Mouse (Mus musculus): ENCODE measurements around the gene Gm49661.

Gene Gm49661

GRCm38 (mm10) chr8:84934860-84935259, 34.4 kb downstream of the Gm49661 start:
- peak; percentile 76 to 79 for DNase-seq (ENCODE audit: low spot score in 2 of 2)

- DNase-seq (ENCODE audit: low spot score in 2 of 2) = peak in 1 of 2 experiments; percentile 42
Observed at GRCm38 (mm10) chr8:84933767-84934559, 35.3 kb downstream of the Gm49661 start.

- no peak for DNase-seq (ENCODE audit: low spot score in 2 of 2)
Observed at GRCm38 (mm10) chr8:84930582-84930981, 38.7 kb downstream of the Gm49661 start.

- peak in 1 of 2 experiments; percentile 84 for DNase-seq (ENCODE audit: low spot score in 2 of 2)
Observed at GRCm38 (mm10) chr8:84928456-84929306, 40.6 kb downstream of the Gm49661 start.

GRCm38 (mm10) chr8:84927513-84927912, 41.7 kb downstream of the Gm49661 start:
- no peak for DNase-seq (ENCODE audit: low spot score in 2 of 2)

- no peak for DNase-seq (ENCODE audit: low spot score in 2 of 2)
Observed at GRCm38 (mm10) chr8:84925557-84925956, 43.7 kb downstream of the Gm49661 start.

- no peak for DNase-seq (ENCODE audit: low spot score in 2 of 2)
Observed at GRCm38 (mm10) chr8:84921596-84921995, 47.6 kb downstream of the Gm49661 start.

GRCm38 (mm10) chr8:84918646-84919045, 50.6 kb downstream of the Gm49661 start:
- DNase-seq (ENCODE audit: low spot score in 2 of 2) = no peak

- DNase-seq (ENCODE audit: low spot score in 2 of 2) = no peak
Observed at GRCm38 (mm10) chr8:84917781-84918180, 51.5 kb downstream of the Gm49661 start.
